Mouse (Mus musculus) heart, postnatal 0 days (tissue): Measurements from ENCODE around the gene Gm10097. TPM values are rescaled to one million over a fixed set of nuclear protein-coding genes. Genes with fewer than 3 reads are reported as not detected.
A peak's percentile ranks its signal among the peaks of the same experiment; 100 is the strongest.

Source experiments
- ATAC-seq: fragments of 200-750 bp; cut with Nextera tagmentation; 2 replicates; pipeline ENCODE4 v1.8.0; 2017; ENCODE audit warnings: low read depth, moderate number of reproducible peaks, moderate library complexity; ENCODE audit not compliant: insufficient read depth
- DNase-seq: peaks from one replicate; pipeline ENCODE4 v3.0.0-alpha.2; 2016; ENCODE audit warnings: low spot score
- H3K27ac ChIP-seq: fragments of 300-500 bp; sonication (generic); 2 replicates; pipeline ENCODE4 v1.5.1; 2014; ENCODE audit warnings: low read depth, mild to moderate bottlenecking
- H3K27me3 ChIP-seq: fragments of 300-500 bp; sonication (generic); 2 replicates; pipeline ENCODE4 v1.6.1; 2014; ENCODE audit warnings: low read length, mixed read lengths; ENCODE audit not compliant: control insufficient read depth, insufficient read depth
- H3K36me3 ChIP-seq: fragments of 300-500 bp; sonication (generic); replicated peaks from 2 replicates; pipeline ENCODE4 v1.6.1; 2014; ENCODE audit warnings: low read length, mixed read lengths; ENCODE audit not compliant: control insufficient read depth, insufficient read depth
- H3K4me1 ChIP-seq: fragments of 300-500 bp; sonication (generic); 2 replicates; pipeline ENCODE4 v1.6.1; 2014; ENCODE audit warnings: antibody characterized with exemption; ENCODE audit not compliant: control insufficient read depth, insufficient read depth
- H3K4me2 ChIP-seq: fragments of 300-500 bp; sonication (generic); 2 replicates; pipeline ENCODE4 v1.6.1; 2014; ENCODE audit warnings: low read depth, mild to moderate bottlenecking, low read length, moderate library complexity
- H3K4me3 ChIP-seq: fragments of 300-500 bp; sonication (generic); 2 replicates; pipeline ENCODE4 v1.5.1; 2014; ENCODE audit warnings: low read depth, low read length
- H3K9ac ChIP-seq: fragments of 300-500 bp; sonication (generic); replicated peaks from 2 replicates; pipeline ENCODE4 v1.6.1; 2014; ENCODE audit warnings: low read depth, low read length, mixed read lengths
- H3K9me3 ChIP-seq: fragments of 300-500 bp; sonication (generic); replicated peaks from 2 replicates; pipeline ENCODE4 v1.6.1; 2016; ENCODE audit warnings: low read length; ENCODE audit not compliant: control insufficient read depth
- CTCF ChIP-seq: IDR thresholded peaks from 2 replicates; pipeline ENCODE4 v1.5.1; 2016; ENCODE audit warnings: antibody characterized with exemption, control low read depth, low read depth
- EP300 ChIP-seq: IDR thresholded peaks from 2 replicates; pipeline ENCODE4 v1.6.1; 2016; ENCODE audit warnings: antibody characterized with exemption, low read depth
- WGBS: fragments of 180-500 bp; shearing (Covaris S2); extraction: QIAGEN DNeasy Blood & Tissue Kit; methylation state at CpG from one replicate; pipeline ENCODE4 v1.1.7; 2014; 5-methylcytosine and 5-hydroxymethylcytosine counted together
- polyA plus RNA-seq: library from polyadenylated mRNA; unstranded; fragments of >200 nt; fragmentation: Nextera tagmentation; extraction: Ambion mirVana; gene quantifications from 2 replicates; pipeline ENCODE4 v1.2.1, GENCODE M21; 2015
- total RNA-seq: library from RNA; depleted of rRNA; stranded (reverse); fragments of >200 nt; gene quantifications from 2 replicates; pipeline ENCODE4 v1.2.3, GENCODE M21; 2014; ENCODE audit warnings: low replicate concordance

The Gm10097 gene
- total and polyA plus RNA-seq, 2 experiments from 2014 or later: 0.88 to 1.2 TPM

GRCm38 (mm10) chr10:5056243-5056735 lies 12.7 kb upstream of the Gm10097 start:
- Histone ChIP-seq H3K36me3 (peaks cover 71% of the 10 kb centered on the region), H3K27ac (no peak overlapping the region), H3K4me1 (peaks cover 24% of the 10 kb centered on the region), H3K9ac (no peak overlapping the region), H3K4me2 (no peak overlapping the region), H3K27me3 (no peaks in the 10 kb centered on the region), H3K4me3 (no peak overlapping the region), H3K9me3 (no peaks in the 10 kb centered on the region)
- WGBS: 86% methylated on average over 10 of the region's 10 CpGs
- DNase-seq (no peak), ATAC-seq (no peak)
- no peak for TF ChIP-seq CTCF
- no peak for TF ChIP-seq EP300

- ATAC-seq (no peak), DNase-seq (no peak)
- Histone ChIP-seq H3K4me1 (peaks cover 24% of the 10 kb centered on the region), H3K9me3 (no peaks in the 10 kb centered on the region), H3K4me3 (no peak overlapping the region), H3K27ac (no peak overlapping the region), H3K27me3 (no peaks in the 10 kb centered on the region), H3K4me2 (no peak overlapping the region), H3K36me3 (peaks cover 67% of the 10 kb centered on the region), H3K9ac (no peak overlapping the region)
- no peak for TF ChIP-seq EP300
- 76% methylated on average over 3 of the region's 3 CpGs for WGBS
Observed at GRCm38 (mm10) chr10:5056940-5057339, 12.1 kb upstream of the Gm10097 start.

- H3K4me2 ChIP-seq: no peak overlapping the region
- no peak for ATAC-seq
- H3K27ac ChIP-seq: no peak overlapping the region
- peaks cover 24% of the 10 kb centered on the region for H3K4me1 ChIP-seq
- peaks cover 60% of the 10 kb centered on the region for H3K36me3 ChIP-seq
- no peak for DNase-seq
- no peak overlapping the region for H3K9ac ChIP-seq
- WGBS: 89% methylated on average over 15 of the region's 15 CpGs
- H3K27me3 ChIP-seq: no peaks in the 10 kb centered on the region
- no peak overlapping the region for H3K4me3 ChIP-seq
- TF ChIP-seq CTCF (no peak), EP300 (no peak)
- H3K9me3 ChIP-seq: no peaks in the 10 kb centered on the region
Observed at GRCm38 (mm10) chr10:5057661-5058060, 11.3 kb upstream of the Gm10097 start.

- Histone ChIP-seq H3K4me3 (no peak overlapping the region), H3K4me1 (peaks cover 30% of the 10 kb centered on the region), H3K27ac (peak overlapping the region; percentile 69; the same call in 1 of the 2 replicates), H3K9me3 (no peaks in the 10 kb centered on the region), H3K36me3 (peaks cover 50% of the 10 kb centered on the region), H3K9ac (no peak overlapping the region), H3K4me2 (no peak overlapping the region), H3K27me3 (no peaks in the 10 kb centered on the region)
- ATAC-seq (peak; percentile 73; the same call in 1 of the 2 replicates), DNase-seq (peak; percentile 52)
- 15% methylated on average over 2 of the region's 2 CpGs for WGBS
- TF ChIP-seq CTCF: no peak
Observed at GRCm38 (mm10) chr10:5058876-5059275, 10.1 kb upstream of the Gm10097 start.

- DNase-seq (no peak), ATAC-seq (no peak)
- H3K27ac ChIP-seq: peak overlapping the region; percentile 51
- no peaks in the 10 kb centered on the region for H3K9me3 ChIP-seq
- H3K4me3 ChIP-seq: no peak overlapping the region
- peaks cover 30% of the 10 kb centered on the region for H3K4me1 ChIP-seq
- no peak for TF ChIP-seq EP300
- no peak for TF ChIP-seq CTCF
- no peak overlapping the region for H3K9ac ChIP-seq
- 48% methylated on average over 2 of the region's 2 CpGs for WGBS
- no peak overlapping the region for H3K4me2 ChIP-seq
- H3K36me3 ChIP-seq: peaks cover 39% of the 10 kb centered on the region
- H3K27me3 ChIP-seq: no peaks in the 10 kb centered on the region
Observed at GRCm38 (mm10) chr10:5059983-5060382, 9.0 kb upstream of the Gm10097 start.

GRCm38 (mm10) chr10:5067113-5067512 lies 1.9 kb upstream of the Gm10097 start:
- H3K9me3 ChIP-seq: no peaks in the 10 kb centered on the region
- peak overlapping the region; percentile 57 for H3K4me2 ChIP-seq
- WGBS: 81% methylated on average over 3 of the region's 3 CpGs
- TF ChIP-seq EP300 (no peak), CTCF (no peak)
- H3K36me3 ChIP-seq: no peaks in the 10 kb centered on the region
- H3K4me1 ChIP-seq: 0 out of 2 replicates have a peak, but pooled peaks cover 6% of the 10 kb centered on the region
- peak overlapping the region; percentile 98; the same call in 1 of the 2 replicates for H3K27ac ChIP-seq
- DNase-seq: no peak
- H3K9ac ChIP-seq: no peak overlapping the region
- H3K27me3 ChIP-seq: no peaks in the 10 kb centered on the region
- no peak for ATAC-seq
- peak overlapping the region; percentile 47; the same call in 1 of the 2 replicates for H3K4me3 ChIP-seq
